Mouse (Mus musculus): ENCODE data around the gene Ndufa10. TPM values are rescaled to one million over a fixed set of nuclear protein-coding genes. Genes with fewer than 3 reads are reported as not detected.

Ndufa10 gene
- total and polyA plus RNA-seq, 2 experiments from 2014 or later = 187 to 388 TPM

GRCm38 (mm10) chr1:92441453-92442063 lies 32.1 kb downstream of the Ndufa10 start:
- DNase-seq (ENCODE audit: low spot score) = no peak

DNA sequence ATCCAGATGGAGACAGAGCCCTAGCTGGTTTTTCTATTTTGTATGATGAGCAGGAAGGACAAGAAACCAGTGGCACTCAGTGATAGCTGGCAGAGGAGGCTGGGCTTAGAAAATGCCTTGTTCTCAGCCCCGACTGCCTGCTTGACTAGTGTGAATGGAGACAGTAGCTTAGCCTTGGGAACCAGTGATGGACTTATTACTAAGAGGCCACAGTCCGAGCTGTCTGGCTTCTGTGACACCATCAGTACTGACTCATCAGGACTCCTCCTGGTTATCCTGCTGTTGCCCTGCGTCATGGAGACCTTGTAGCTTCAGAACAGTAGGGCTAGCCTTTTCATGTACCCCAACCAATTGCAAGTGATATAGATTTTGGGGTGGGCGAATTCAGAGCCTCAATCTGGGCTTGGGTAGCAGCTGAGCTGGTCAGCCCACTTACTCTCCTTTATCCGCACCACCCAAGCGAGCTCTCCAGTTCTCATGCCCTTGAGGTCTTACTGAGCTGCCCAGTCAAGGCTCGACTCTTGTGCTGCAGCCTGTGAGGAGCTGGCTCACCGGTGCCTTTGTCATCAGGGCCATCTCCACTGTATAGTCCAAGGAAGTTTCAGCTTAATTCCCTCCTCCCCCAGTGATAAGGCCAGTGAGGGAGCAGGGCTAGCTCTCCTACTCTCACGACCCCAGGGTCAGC lies 33.5 kb downstream of the Ndufa10 start:
- Histone ChIP-seq H3K4me3 (ENCODE audit: low read length) (no peak overlapping the region), H3K4me2 (ENCODE audit: low read depth, low read length) (no peak overlapping the region), H3K36me3 (ENCODE audit: insufficient read depth, low read length) (peaks cover 18% of the 10 kb centered on the region; the same call in 1 of the 2 replicates), H3K4me1 (ENCODE audit: insufficient read depth, low read length) (peaks cover 15% of the 10 kb centered on the region; the same call in 1 of the 2 replicates), H3K9me3 (ENCODE audit: low read length) (no peaks in the 10 kb centered on the region), H3K27me3 (ENCODE audit: insufficient read depth, low read length) (no peaks in the 10 kb centered on the region), H3K27ac (no peak overlapping the region), H3K9ac (replicated peaks; ENCODE audit: low read length) (no peak overlapping the region)
- ATAC-seq (no peak), DNase-seq (ENCODE audit: low spot score) (no peak)
- no peak for TF ChIP-seq CTCF (IDR thresholded peaks at IDR 0.05; ENCODE audit: low read depth)
- WGBS = 90% methylated on average over 9 of the region's 9 CpGs

More at GRCm38 (mm10) chr1:92441453-92442063, 32.1 kb downstream of the Ndufa10 start:
- Histone ChIP-seq H3K27me3 (ENCODE audit: insufficient read depth, low read length) (no peaks in the 10 kb centered on the region), H3K4me1 (ENCODE audit: insufficient read depth, low read length) (peaks cover 15% of the 10 kb centered on the region; the same call in 1 of the 2 replicates), H3K27ac (no peak overlapping the region), H3K9ac (replicated peaks; ENCODE audit: low read length) (no peak overlapping the region), H3K4me3 (ENCODE audit: low read length) (no peak overlapping the region), H3K4me2 (ENCODE audit: low read depth, low read length) (no peak overlapping the region), H3K9me3 (ENCODE audit: low read length) (no peaks in the 10 kb centered on the region), H3K36me3 (ENCODE audit: insufficient read depth, low read length) (peaks cover 27% of the 10 kb centered on the region; the same call in 1 of the 2 replicates)
- WGBS = 68% methylated on average over 6 of the region's 6 CpGs
- ATAC-seq = no peak
- no peak for TF ChIP-seq CTCF (IDR thresholded peaks at IDR 0.05; ENCODE audit: low read depth)

DNA sequence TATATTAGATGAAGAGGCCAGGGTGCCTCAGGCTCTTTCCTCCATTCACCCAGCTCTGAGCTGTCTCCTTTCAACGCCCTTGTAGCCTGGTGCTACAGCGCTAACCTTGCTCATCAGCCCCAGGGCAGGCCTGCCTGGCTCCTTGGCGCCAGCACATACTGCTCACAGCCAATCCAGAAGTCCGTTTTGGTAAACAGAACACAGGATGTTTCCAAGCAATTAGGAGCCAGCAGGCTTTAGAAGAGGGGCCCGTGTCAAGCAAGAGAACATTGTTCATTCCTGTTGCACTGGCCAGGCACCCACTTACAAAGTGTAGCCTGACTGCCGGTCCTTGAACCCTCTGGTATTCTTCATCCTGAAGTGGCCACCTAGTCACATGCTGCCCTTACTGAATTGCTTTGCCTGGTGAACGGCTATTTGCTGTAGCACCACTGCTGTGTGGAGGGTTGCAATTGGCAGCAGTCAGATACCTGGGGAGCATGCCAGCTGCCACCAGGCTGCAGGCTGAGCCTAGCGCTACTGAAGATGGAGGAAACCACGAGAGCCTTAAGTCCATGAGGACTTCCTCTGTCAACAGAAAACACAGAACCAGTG lies 35.9 kb downstream of the Ndufa10 start:
- Histone ChIP-seq H3K36me3 (ENCODE audit: insufficient read depth, low read length) (peaks cover 7% of the 10 kb centered on the region; the same call in 1 of the 2 replicates), H3K27me3 (ENCODE audit: insufficient read depth, low read length) (no peaks in the 10 kb centered on the region), H3K9me3 (ENCODE audit: low read length) (no peaks in the 10 kb centered on the region), H3K9ac (replicated peaks; ENCODE audit: low read length) (no peak overlapping the region), H3K27ac (peak overlapping the region; percentile 65), H3K4me2 (ENCODE audit: low read depth, low read length) (no peak overlapping the region), H3K4me1 (ENCODE audit: insufficient read depth, low read length) (peaks cover 15% of the 10 kb centered on the region; the same call in 1 of the 2 replicates), H3K4me3 (ENCODE audit: low read length) (no peak overlapping the region)
- TF ChIP-seq CTCF (IDR thresholded peaks at IDR 0.05; ENCODE audit: low read depth) = no peak
- DNase-seq (ENCODE audit: low spot score) = peak; percentile 77
- WGBS = 27% methylated on average over 9 of the region's 9 CpGs
- ATAC-seq = peak; percentile 71

- Histone ChIP-seq H3K27ac (peak overlapping the region; percentile 65; the same call in 1 of the 2 replicates), H3K4me1 (ENCODE audit: insufficient read depth, low read length) (peaks cover 15% of the 10 kb centered on the region; the same call in 1 of the 2 replicates), H3K9ac (replicated peaks; ENCODE audit: low read length) (no peak overlapping the region), H3K27me3 (ENCODE audit: insufficient read depth, low read length) (no peaks in the 10 kb centered on the region), H3K4me2 (ENCODE audit: low read depth, low read length) (no peak overlapping the region), H3K36me3 (ENCODE audit: insufficient read depth, low read length) (peaks cover 4% of the 10 kb centered on the region; the same call in 1 of the 2 replicates), H3K9me3 (ENCODE audit: low read length) (no peaks in the 10 kb centered on the region), H3K4me3 (ENCODE audit: low read length) (no peak overlapping the region)
- ATAC-seq (0 out of 2 replicates have a peak, but pooled peaks have one; percentile 10), DNase-seq (ENCODE audit: low spot score) (peak; percentile 54)
- WGBS = 30% methylated on average over 4 of the region's 4 CpGs
- TF ChIP-seq CTCF (IDR thresholded peaks at IDR 0.05; ENCODE audit: low read depth) = peak; percentile 12; the same call in 1 of the 2 replicates
Observed at GRCm38 (mm10) chr1:92436831-92437321, 36.8 kb downstream of the Ndufa10 start.

DNA sequence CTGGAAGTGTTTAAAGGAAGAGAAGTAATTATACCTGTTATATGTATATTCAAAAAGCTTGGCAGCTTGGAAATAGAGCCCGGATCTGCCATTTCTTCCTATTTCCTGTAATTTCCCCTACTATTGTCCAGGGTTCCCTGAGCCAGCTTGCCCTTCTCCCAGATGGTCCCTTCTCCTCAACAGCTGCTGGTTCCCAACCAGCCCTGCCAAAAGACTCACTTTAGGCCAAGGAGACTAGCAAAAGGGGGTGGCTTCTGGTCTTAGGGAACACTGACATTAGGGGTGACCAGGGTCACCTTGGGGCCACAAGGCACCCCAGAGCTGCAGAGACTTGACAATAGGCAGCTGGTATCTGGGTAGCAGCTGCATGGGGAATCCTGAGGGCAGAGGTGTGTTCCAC lies 38.7 kb downstream of the Ndufa10 start:
- Histone ChIP-seq H3K36me3 (ENCODE audit: insufficient read depth, low read length) (no peaks in the 10 kb centered on the region; the same call in 1 of the 2 replicates), H3K4me2 (ENCODE audit: low read depth, low read length) (no peak overlapping the region), H3K9ac (replicated peaks; ENCODE audit: low read length) (no peak overlapping the region), H3K4me3 (ENCODE audit: low read length) (no peak overlapping the region), H3K27ac (no peak overlapping the region), H3K4me1 (ENCODE audit: insufficient read depth, low read length) (peaks cover 15% of the 10 kb centered on the region; the same call in 1 of the 2 replicates), H3K9me3 (ENCODE audit: low read length) (no peaks in the 10 kb centered on the region), H3K27me3 (ENCODE audit: insufficient read depth, low read length) (no peaks in the 10 kb centered on the region)
- no peak for DNase-seq (ENCODE audit: low spot score)
- no peak for ATAC-seq
- 79% methylated on average over 1 of the region's 1 CpGs for WGBS
- no peak for TF ChIP-seq CTCF (IDR thresholded peaks at IDR 0.05; ENCODE audit: low read depth)

DNA sequence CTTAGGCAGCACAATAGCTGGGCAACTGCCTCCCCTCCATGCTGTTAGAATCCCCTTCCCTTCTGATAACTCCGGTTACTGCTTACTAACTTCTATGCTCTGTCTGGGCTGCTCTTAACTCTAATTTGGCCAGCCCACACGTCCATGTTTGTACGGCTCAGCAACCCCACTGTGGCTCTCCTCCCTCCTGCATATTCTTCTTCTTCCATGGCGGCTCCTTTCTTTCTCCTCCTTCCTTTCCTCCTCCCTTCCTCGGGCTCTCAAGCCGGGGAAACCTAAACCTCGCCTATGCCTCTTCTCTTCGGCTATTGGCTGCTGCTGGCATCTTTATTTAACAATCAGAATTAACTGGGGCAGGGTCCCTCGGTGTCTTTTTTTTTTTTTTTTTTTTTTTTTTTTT lies 40.9 kb downstream of the Ndufa10 start:
- TF ChIP-seq CTCF (IDR thresholded peaks at IDR 0.05; ENCODE audit: low read depth) = no peak
- WGBS = 61% methylated on average over 9 of the region's 9 CpGs
- DNase-seq (ENCODE audit: low spot score) = no peak
- Histone ChIP-seq H3K36me3 (ENCODE audit: insufficient read depth, low read length) (no peaks in the 10 kb centered on the region), H3K9ac (replicated peaks; ENCODE audit: low read length) (no peak overlapping the region), H3K4me2 (ENCODE audit: low read depth, low read length) (no peak overlapping the region), H3K27ac (no peak overlapping the region), H3K4me3 (ENCODE audit: low read length) (no peak overlapping the region), H3K27me3 (ENCODE audit: insufficient read depth, low read length) (no peaks in the 10 kb centered on the region), H3K9me3 (ENCODE audit: low read length) (no peaks in the 10 kb centered on the region), H3K4me1 (ENCODE audit: insufficient read depth, low read length) (peaks cover 8% of the 10 kb centered on the region; the same call in 1 of the 2 replicates)
- no peak for ATAC-seq
